Mouse (Mus musculus): Measurements from ENCODE around the gene Yeats2. TPM values are rescaled to one million over a fixed set of nuclear protein-coding genes. Genes with fewer than 3 reads are reported as not detected.
"Not testable (repeated sequence)": the region's sequence is repeated elsewhere in the genome, so short reads cannot be mapped to it uniquely, and the experiment has no call there.

The Yeats2 gene
- 31.4 and 35.5 TPM in 2 replicates for polyA plus RNA-seq (2012; rRNA removed)

- no peak for DNase-seq (ENCODE audit: low read depth)
Measured at GRCm38 (mm10) chr16:20140772-20141531, at the start of gene Yeats2. Yeats2 (plus strand) TSS chr16:20141063.

DNA sequence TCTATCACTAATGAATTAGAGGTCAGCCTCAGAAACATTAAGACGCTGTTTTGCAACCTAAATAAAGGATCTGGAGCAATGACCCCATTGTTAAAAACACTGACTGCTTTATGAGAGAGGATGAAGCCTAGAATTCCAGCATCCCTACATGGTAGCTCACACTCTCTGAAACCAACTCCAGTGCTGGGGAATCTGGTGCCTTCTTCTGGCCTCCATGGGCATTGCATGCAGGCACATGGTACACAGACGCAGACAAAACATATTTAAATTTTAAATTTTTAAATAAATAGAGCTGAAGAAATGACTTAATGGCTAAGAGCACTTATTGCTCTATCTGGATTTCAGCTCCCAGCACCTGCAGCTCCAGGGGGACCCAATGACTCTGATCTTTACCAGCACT, 44.9 kb upstream of the Yeats2 start:
- DNase-seq (ENCODE audit: low read depth) = no peak

DNA sequence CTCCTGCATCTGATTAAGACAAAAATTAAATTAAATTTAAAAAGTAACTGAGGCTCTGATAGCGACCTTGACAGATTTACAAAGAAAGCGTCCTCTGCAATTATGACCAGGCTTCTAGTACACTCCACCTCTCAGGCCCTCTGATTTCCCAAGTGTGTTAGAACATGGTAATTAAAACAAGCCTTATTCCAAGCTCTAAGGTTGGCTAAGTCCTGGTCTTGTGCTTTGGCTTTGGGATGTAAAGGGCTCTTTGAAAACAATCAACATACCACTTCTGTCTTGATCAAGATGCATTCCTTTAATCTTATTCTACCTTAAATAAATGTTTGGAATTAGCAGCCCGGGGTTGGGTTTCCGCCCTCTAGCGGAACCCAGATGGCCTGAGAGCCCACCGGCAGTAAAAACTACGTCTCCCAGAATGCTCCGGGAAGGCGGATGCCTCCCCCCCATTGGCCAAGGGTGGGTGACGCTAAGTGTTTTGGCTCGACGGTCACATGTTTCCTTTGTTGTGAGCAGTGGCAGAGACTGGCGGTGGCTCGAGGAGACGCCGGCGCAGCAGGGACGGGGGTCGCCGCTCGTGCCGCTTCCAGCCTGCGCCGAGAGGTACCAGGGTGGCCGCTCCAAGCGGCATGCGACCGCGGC, 43.7 kb upstream of the Yeats2 start, which contains the start of gene Klhl24:
Gene Klhl24 (plus strand): TSS at position 474 of the 642 bp plus-strand sequence.
- peak; percentile 65 for DNase-seq (ENCODE audit: low read depth)

GRCm38 (mm10) chr16:20097711-20098374, 43.0 kb upstream of the Yeats2 start:
- DNase-seq (ENCODE audit: low read depth) = no peak

DNA sequence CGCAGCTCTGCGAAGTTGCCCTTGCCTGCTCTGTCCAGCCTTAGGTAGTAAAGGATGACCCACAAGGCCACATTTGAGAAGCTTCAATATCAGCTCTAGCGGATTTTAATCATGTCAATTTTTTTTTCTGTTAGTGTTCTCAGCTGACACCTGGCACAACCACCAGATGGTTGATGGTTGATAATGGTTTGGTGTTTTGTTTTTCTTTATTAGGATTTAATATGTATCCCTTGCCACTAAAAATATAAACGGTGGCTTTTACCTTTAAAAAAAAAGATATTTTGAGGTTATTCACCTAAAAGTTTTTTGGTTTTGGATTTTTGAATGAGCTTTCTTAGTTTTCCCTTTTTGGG, 42.5 kb upstream of the Yeats2 start:
- no peak for DNase-seq (ENCODE audit: low read depth)

- no peak for DNase-seq (ENCODE audit: low read depth)
Measured at GRCm38 (mm10) chr16:20098866-20099629, 41.8 kb upstream of the Yeats2 start.

DNA sequence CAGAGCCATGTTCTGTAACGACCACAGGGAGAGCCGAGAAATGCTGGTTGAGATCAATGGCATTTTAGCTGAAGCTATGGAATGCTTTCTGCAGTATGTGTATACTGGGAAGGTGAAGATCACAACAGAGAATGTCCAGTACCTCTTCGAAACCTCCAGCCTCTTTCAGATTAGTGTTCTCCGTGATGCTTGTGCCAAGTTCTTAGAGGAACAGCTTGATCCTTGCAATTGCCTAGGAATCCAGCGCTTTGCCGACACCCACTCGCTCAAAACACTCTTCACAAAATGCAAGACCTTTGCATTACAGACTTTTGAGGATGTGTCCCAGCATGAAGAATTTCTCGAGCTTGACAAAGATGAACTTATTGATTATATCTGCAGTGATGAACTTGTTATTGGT, 33.9 kb upstream of the Yeats2 start:
- no peak for DNase-seq (ENCODE audit: low read depth)

GRCm38 (mm10) chr16:20108961-20109360, 31.9 kb upstream of the Yeats2 start:
- DNase-seq (ENCODE audit: low read depth) = no peak

DNA sequence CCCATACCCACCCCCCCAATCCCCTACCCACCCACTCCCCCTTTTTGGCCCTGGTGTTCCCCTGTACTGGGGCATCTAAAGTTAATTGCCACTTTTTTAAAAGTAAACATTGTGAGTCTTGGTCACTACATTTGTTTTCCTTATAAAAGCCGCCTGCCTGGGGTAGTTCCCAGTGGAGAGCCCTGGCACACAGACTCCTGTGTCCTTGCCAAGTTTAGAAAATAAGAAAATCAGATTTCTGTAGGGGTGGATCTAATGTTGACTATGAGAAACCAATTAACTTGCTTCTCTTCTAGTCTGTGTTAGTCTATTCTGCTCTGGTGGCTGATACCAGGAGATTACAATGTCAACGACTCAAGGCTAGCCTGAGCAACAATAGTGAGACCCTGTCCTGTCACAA, 28.2 kb upstream of the Yeats2 start:
- no peak for DNase-seq (ENCODE audit: low read depth)

DNA sequence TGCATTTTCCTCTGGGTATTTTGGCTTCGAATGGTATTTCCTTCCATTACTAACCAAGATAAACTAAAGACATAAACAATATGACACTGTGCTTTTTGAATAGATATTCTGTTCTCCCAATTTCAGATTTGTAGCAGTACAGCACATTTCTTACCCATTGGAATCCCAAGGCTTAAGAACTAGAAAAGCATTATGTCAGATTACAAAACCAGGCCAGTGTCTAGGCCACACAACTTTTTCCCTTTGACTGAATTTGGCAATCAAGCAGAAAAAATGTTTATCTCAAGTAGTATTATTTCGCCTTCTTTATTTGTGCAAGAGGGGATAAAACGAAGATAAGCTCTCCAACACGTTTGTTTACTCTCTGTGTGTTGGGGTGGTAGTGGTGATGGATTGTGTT, 24.8 kb upstream of the Yeats2 start:
- DNase-seq (ENCODE audit: low read depth) = no peak

- DNase-seq (ENCODE audit: low read depth) = not testable (repeated sequence)
Measured at GRCm38 (mm10) chr16:20126319-20126883, 14.5 kb upstream of the Yeats2 start.

DNA sequence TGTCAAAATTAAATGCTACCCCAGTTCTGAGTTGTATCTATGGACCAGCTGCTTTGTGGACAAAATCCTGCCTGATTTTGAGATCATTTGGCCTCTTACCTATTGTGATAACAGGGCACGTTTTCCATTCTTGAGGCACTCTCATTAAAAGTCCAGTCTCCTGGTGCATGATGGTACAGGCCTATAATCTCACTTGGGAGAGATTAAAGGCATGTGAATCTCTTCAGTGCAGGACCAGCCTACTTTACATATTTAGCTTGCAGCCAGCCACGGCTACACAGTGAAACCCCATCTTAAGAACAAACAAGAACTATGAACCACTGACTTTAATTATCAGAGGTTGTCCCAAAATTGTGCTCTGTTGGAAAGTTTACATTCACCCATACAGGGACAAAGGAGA, 10.5 kb upstream of the Yeats2 start:
- no peak for DNase-seq (ENCODE audit: low read depth)

GRCm38 (mm10) chr16:20144568-20144967, 3.7 kb downstream of the Yeats2 start:
- DNase-seq (ENCODE audit: low read depth) = no peak

DNA sequence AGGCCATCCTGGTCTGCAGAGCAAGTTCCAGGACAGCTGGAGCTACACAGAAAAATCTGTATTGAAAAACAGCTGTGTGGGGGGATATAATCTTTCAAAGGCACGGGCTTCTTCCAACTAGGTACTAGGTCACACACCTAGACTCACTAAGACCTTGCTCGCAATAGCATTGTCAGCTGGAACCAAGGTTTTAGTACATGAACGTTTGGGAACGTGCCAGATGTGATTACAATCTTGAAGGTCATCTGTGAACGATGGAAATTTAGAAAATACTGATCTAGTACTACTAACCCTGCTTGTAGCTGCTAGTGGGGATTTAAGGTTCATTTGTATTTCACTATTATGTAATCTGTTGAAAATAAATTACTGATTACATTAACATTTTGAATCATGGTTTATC, 11.1 kb downstream of the Yeats2 start:
- DNase-seq (ENCODE audit: low read depth) = no peak

GRCm38 (mm10) chr16:20153742-20154141, 12.9 kb downstream of the Yeats2 start:
- no peak for DNase-seq (ENCODE audit: low read depth)

DNA sequence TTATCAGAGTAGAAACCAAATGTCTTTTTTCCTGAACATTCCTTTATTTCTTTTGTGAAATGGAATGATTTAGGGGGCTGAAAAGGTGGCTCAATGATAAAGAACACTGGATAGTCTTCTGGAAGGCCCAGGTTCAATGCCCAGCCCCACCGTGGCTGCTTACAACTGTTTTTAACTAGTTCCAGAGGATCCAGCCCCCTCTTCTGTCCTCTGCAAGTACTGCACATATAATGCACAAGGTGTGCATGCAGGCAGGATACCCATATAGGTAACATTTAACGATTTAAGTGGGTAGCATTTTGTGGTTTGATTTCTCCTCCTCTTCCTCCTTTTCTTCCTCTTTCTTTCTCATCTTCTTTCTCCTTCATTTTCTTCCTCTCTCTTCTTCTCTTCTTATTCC, 19.3 kb downstream of the Yeats2 start:
- no peak for DNase-seq (ENCODE audit: low read depth)

DNA sequence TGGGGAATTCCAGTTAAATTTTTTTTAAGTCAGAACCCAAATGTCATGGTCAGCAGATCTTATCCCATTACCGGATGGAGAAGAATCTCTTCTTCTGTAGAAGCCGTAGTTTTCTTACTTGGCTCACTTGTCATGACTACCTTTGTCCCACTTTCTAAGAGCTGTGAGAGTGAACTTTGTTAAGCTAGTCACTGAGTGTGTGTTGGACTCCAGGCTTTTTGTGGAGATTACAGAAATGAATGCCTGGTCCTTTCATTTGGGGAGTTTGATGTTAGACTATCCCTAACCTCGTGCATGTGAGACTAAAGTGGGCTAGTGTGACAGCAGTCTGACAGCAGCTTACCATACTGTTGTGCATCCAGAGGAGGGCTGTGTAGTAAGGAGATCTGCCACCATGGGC, 28.2 kb downstream of the Yeats2 start:
- DNase-seq (ENCODE audit: low read depth) = no peak

DNA sequence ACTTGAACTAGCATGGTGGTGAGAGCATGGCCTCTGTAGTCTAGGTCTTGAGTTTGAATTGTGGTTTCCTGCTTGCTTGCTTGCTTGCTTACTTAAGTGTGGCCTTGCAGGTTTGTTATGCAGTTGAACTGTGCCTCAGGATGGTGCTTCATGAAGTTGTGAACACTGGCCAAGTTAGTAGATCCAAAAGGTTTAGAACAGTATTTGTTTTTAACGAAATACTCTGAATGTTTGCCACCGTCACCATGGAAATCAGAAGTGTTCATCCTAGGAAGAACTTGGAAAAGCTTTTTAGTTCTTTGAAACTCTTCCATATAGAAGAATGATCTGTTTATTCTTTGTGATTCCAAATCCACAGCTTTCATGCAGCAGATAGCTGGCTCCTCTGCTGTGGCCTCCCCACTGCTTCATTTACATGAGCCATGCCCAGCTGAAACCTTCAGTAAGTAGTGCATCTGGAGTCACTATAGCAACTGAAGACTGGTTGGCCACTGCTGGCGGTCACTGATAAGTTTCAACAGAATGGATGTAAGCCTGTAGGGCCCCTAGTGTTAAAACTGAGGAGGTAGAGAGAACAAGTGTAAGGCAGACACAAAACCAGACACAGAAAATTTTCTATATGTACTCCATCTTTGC, 28.7 kb downstream of the Yeats2 start:
- no peak for DNase-seq (ENCODE audit: low read depth)

DNA sequence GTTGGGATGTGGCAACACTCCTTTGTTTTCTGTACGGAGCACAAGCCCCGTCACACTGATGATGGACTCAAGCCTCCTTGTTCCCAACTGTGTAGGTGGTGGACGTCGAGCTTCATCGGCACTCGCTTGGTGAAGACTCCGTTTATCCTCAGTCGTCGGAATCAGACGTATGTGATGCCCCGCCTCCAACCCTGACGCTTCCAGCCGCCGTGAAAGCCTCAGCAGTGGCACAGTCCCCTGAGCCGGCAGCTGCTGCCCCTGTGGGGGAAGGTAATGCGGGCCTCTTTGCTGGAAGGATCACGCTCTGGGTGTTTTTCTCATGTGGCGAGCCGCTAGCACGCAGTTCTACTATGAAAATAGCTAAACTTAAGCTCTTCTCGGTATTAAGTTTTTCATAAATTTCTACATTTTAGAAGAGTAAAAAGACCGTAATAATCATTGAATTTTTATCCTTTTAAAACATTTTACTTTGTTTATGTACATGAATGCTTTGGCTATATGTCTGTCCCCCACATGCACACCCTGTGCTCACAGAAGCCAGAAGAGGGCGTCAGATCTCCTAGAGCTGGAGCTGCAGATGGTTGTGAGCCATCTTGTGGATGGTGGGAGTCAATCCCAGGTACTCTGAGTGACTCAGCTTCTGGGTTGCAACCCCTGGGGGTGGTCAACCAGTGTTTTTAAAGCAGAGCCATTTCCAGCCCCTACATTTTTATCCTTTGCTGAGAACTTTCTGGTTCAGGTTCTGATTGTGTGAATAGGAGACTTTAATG, 38.7 kb downstream of the Yeats2 start:
- no peak for DNase-seq (ENCODE audit: low read depth)

GRCm38 (mm10) chr16:20185368-20185767, 44.5 kb downstream of the Yeats2 start:
- DNase-seq (ENCODE audit: low read depth) = no peak
